Mouse (Mus musculus) MEL (cell line): ENCODE data around the gene Diras1. TPM values are rescaled to one million over a fixed set of nuclear protein-coding genes. Genes with fewer than 3 reads are reported as not detected.
A peak's percentile ranks its signal among the peaks of the same experiment; 100 is the strongest.

Source experiments
- DNase-seq: peaks from one replicate; pipeline ENCODE4 v3.0.0; 2011; ENCODE audit warnings: low read depth, low spot score
- H3K27ac ChIP-seq: 2 replicates; pipeline ENCODE4 v1.5.1; 2012; ENCODE audit warnings: low read depth, mild to moderate bottlenecking, control low read depth, low read length, moderate library complexity; ENCODE audit not compliant: control insufficient read depth
- H3K27me3 ChIP-seq, 2 experiments: fragments of 150-350 bp in 1 of 2; sonication (generic) in 1 of 2; 2 replicates each; pipeline ENCODE4 v1.6.1; 2012; ENCODE audit warnings: low read length in 2 of 2, mild to moderate bottlenecking in 2 of 2, improper control_type of control experiment in 1 of 2, moderate library complexity in 1 of 2; ENCODE audit not compliant: insufficient read depth in 2 of 2, control insufficient read depth in 1 of 2
- H3K36me3 ChIP-seq, 2 experiments: 2 replicates each; pipeline ENCODE4 v1.6.1; 2012 to 2014; ENCODE audit warnings: low read length in 2 of 2, improper control_type of control experiment in 1 of 2, inconsistent platforms in 1 of 2, mild to moderate bottlenecking in 1 of 2; ENCODE audit not compliant: insufficient read depth in 2 of 2, control insufficient read depth in 1 of 2
- H3K4me1 ChIP-seq, 2 experiments: fragments of 150-350 bp in 1 of 2; sonication (generic) in 1 of 2; 2 replicates each; pipeline ENCODE4 v1.6.1; 2012; ENCODE audit warnings: low read length in 2 of 2, improper control_type of control experiment in 1 of 2, mild to moderate bottlenecking in 1 of 2; ENCODE audit not compliant: insufficient read depth in 2 of 2, control insufficient read depth in 1 of 2
- H3K4me3 ChIP-seq, 2 experiments: fragments of 150-350 bp in 1 of 2; sonication (generic) in 1 of 2; 2 replicates each; pipeline ENCODE4 v1.5.1; 2012; ENCODE audit warnings: low read depth in 2 of 2, low read length in 2 of 2, mild to moderate bottlenecking in 2 of 2, moderate library complexity in 2 of 2, control low read depth in 1 of 2, improper control_type of control experiment in 1 of 2; ENCODE audit not compliant: control insufficient read depth in 1 of 2, insufficient read depth in 1 of 2
- H3K79me2 ChIP-seq: 2 replicates; pipeline ENCODE4 v1.6.1; 2012; ENCODE audit warnings: mild to moderate bottlenecking, low read length, moderate library complexity; ENCODE audit not compliant: control insufficient read depth, poor library complexity, insufficient read depth
- H3K9ac ChIP-seq: 2 replicates; pipeline ENCODE4 v1.6.1; 2012; ENCODE audit warnings: low read depth, mild to moderate bottlenecking, control low read depth, low read length, moderate library complexity; ENCODE audit not compliant: control insufficient read depth, poor library complexity, severe bottlenecking
- H3K9me3 ChIP-seq: fragments of 150-350 bp; sonication (generic); replicated peaks from 2 replicates; pipeline ENCODE4 v1.6.1; 2012; ENCODE audit warnings: mild to moderate bottlenecking, low read length, improper control_type of control experiment, moderate library complexity; ENCODE audit not compliant: insufficient read depth
- CHD1 ChIP-seq: IDR thresholded peaks from 2 replicates; pipeline ENCODE4 v1.6.1; 2012; ENCODE audit warnings: low read depth, mild to moderate bottlenecking, inconsistent platforms, low read length, improper control_type of control experiment
- CHD2 ChIP-seq: IDR thresholded peaks from 2 replicates; pipeline ENCODE4 v1.6.1; 2011; ENCODE audit warnings: low read length, improper control_type of control experiment
- CTCF ChIP-seq, 3 experiments: IDR thresholded peaks in 2 of 3; conservative IDR thresholded peaks in 1 of 3; 2 replicates each; pipeline ENCODE4 v1.5.1; 2011 to 2012; ENCODE audit warnings: low read length in 3 of 3, low read depth in 2 of 3, mild to moderate bottlenecking in 2 of 3, improper control_type of control experiment in 1 of 3, inconsistent platforms in 1 of 3, mixed read lengths in 1 of 3, moderate library complexity in 1 of 3; ENCODE audit not compliant: control insufficient read depth in 1 of 3, insufficient read depth in 1 of 3, poor library complexity in 1 of 3, severe bottlenecking in 1 of 3
- ELF1 ChIP-seq: IDR thresholded peaks from 2 replicates; pipeline ENCODE4 v1.6.1; 2014; ENCODE audit warnings: low read depth, mild to moderate bottlenecking, inconsistent platforms, low read length, improper control_type of control experiment, moderate library complexity
- ETS1 ChIP-seq: IDR thresholded peaks from 2 replicates; pipeline ENCODE4 v1.6.1; 2012; ENCODE audit warnings: low read depth, mild to moderate bottlenecking, inconsistent platforms, low read length, improper control_type of control experiment, moderate library complexity
- GABPA ChIP-seq: IDR thresholded peaks from 2 replicates; pipeline ENCODE4 v1.6.1; 2012; ENCODE audit warnings: low read depth, mild to moderate bottlenecking, inconsistent platforms, low read length, improper control_type of control experiment, moderate library complexity
- HCFC1 ChIP-seq: IDR thresholded peaks from 2 replicates; pipeline ENCODE4 v1.6.1; 2012; ENCODE audit warnings: low read depth, mild to moderate bottlenecking, inconsistent platforms, low read length, improper control_type of control experiment, moderate library complexity
- KAT2A ChIP-seq: conservative IDR thresholded peaks from 2 replicates; pipeline ENCODE4 v1.6.1; 2012; ENCODE audit warnings: low read depth, low read length, improper control_type of control experiment, inconsistent platforms
- MAFK ChIP-seq: IDR thresholded peaks from 2 replicates; pipeline ENCODE4 v1.6.1; 2011; ENCODE audit warnings: low read depth, mild to moderate bottlenecking, low read length, improper control_type of control experiment, borderline replicate concordance
- MAX ChIP-seq: IDR thresholded peaks from 2 replicates; pipeline ENCODE4 v1.6.1; 2011; ENCODE audit warnings: low read length, improper control_type of control experiment
- MAZ ChIP-seq: IDR thresholded peaks from 2 replicates; pipeline ENCODE4 v1.6.1; 2012; ENCODE audit warnings: low read depth, mild to moderate bottlenecking, inconsistent platforms, low read length, improper control_type of control experiment
- MEF2A ChIP-seq: IDR thresholded peaks from 2 replicates; pipeline ENCODE4 v1.6.1; 2014; ENCODE audit warnings: low read depth, mild to moderate bottlenecking, inconsistent platforms, low read length, improper control_type of control experiment; ENCODE audit not compliant: poor library complexity, insufficient replicate concordance, severe bottlenecking; ENCODE audit errors: extremely low read depth
- MXI1 ChIP-seq: IDR thresholded peaks from 2 replicates; pipeline ENCODE4 v1.6.1; 2011; ENCODE audit warnings: mild to moderate bottlenecking, low read depth, low read length, improper control_type of control experiment
- MYB ChIP-seq: IDR thresholded peaks from 2 replicates; pipeline ENCODE4 v1.6.1; 2011; ENCODE audit warnings: mild to moderate bottlenecking, low read depth, low read length, improper control_type of control experiment
- MYC ChIP-seq: IDR thresholded peaks from 2 replicates; pipeline ENCODE4 v1.6.1; 2011; ENCODE audit warnings: low read depth, mild to moderate bottlenecking, low read length, improper control_type of control experiment, moderate library complexity
- NELFE ChIP-seq: IDR thresholded peaks from 2 replicates; pipeline ENCODE4 v1.6.1; 2011; ENCODE audit warnings: low read depth, low read length, improper control_type of control experiment
- NRF1 ChIP-seq: IDR thresholded peaks from 2 replicates; pipeline ENCODE4 v1.6.1; 2014; ENCODE audit warnings: low read depth, mild to moderate bottlenecking, inconsistent platforms, low read length, improper control_type of control experiment, moderate library complexity; ENCODE audit not compliant: poor library complexity, insufficient read depth, severe bottlenecking
- POLR2A ChIP-seq, 2 experiments: IDR thresholded peaks; 2 replicates each; pipeline ENCODE4 v1.6.1; 2011 to 2012; ENCODE audit warnings: low read length in 2 of 2, mild to moderate bottlenecking in 2 of 2, control low read depth in 1 of 2, improper control_type of control experiment in 1 of 2, low read depth in 1 of 2, moderate library complexity in 1 of 2; ENCODE audit not compliant: control insufficient read depth in 1 of 2, insufficient read depth in 1 of 2, poor library complexity in 1 of 2
- POLR2AphosphoS5 ChIP-seq: IDR thresholded peaks from 2 replicates; pipeline ENCODE4 v1.6.1; 2012; ENCODE audit warnings: low read depth, borderline replicate concordance, mild to moderate bottlenecking, inconsistent platforms, low read length, moderate library complexity, mixed read lengths
- RAD21 ChIP-seq: IDR thresholded peaks from 2 replicates; pipeline ENCODE4 v1.6.1; 2011; ENCODE audit warnings: mild to moderate bottlenecking, low read depth, low read length, improper control_type of control experiment
- SIN3A ChIP-seq: IDR thresholded peaks from 2 replicates; pipeline ENCODE4 v1.6.1; 2012; ENCODE audit warnings: low read length, improper control_type of control experiment, inconsistent platforms
- SMC3 ChIP-seq: IDR thresholded peaks from 2 replicates; pipeline ENCODE4 v1.6.1; 2011; ENCODE audit warnings: low read depth, low read length, improper control_type of control experiment
- TBP ChIP-seq: IDR thresholded peaks from 2 replicates; pipeline ENCODE4 v1.8.0; 2011; ENCODE audit warnings: low read depth, low read length, improper control_type of control experiment
- TCF12 ChIP-seq: IDR thresholded peaks from 2 replicates; pipeline ENCODE4 v1.6.1; 2014; ENCODE audit warnings: low read depth, mild to moderate bottlenecking, inconsistent platforms, low read length, improper control_type of control experiment, moderate library complexity
- USF1 ChIP-seq: IDR thresholded peaks from 2 replicates; pipeline ENCODE4 v1.6.1; 2014; ENCODE audit warnings: low read depth, mild to moderate bottlenecking, inconsistent platforms, low read length, improper control_type of control experiment, moderate library complexity
- USF2 ChIP-seq, 2 experiments: IDR thresholded peaks; 2 replicates each; pipeline ENCODE4 v1.6.1; 2011 to 2012; ENCODE audit warnings: improper control_type of control experiment in 2 of 2, low read length in 2 of 2, borderline replicate concordance in 1 of 2, inconsistent platforms in 1 of 2, low read depth in 1 of 2, mild to moderate bottlenecking in 1 of 2; ENCODE audit not compliant: insufficient read depth in 1 of 2
- ZC3H11A ChIP-seq: IDR thresholded peaks from 2 replicates; pipeline ENCODE4 v1.6.1; 2012; ENCODE audit warnings: low read depth, mild to moderate bottlenecking, inconsistent platforms, low read length, improper control_type of control experiment
- ZKSCAN1 ChIP-seq: IDR thresholded peaks from 2 replicates; pipeline ENCODE4 v1.6.1; 2012; ENCODE audit warnings: low read depth, mild to moderate bottlenecking, inconsistent platforms, low read length, improper control_type of control experiment, moderate library complexity
- polyA plus RNA-seq, 2 experiments: library from polyadenylated mRNA; stranded (reverse) in 1 of 2; unstranded in 1 of 2; fragments of >175 nt in 1 of 2; fragments of >200 nt in 1 of 2; gene quantifications; 2 replicates each; pipeline versions ENCODE4 v1.2.1 to v1.2.4; 2012; ENCODE audit warnings: low replicate concordance in 2 of 2, low read depth in 1 of 2; ENCODE audit not compliant: insufficient read length in 2 of 2, insufficient read depth in 1 of 2, missing spikeins in 1 of 2
- total RNA-seq: library from RNA; depleted of rRNA; stranded (reverse); fragments of 300-350 nt; gene quantifications from 2 replicates; pipeline ENCODE4 v1.2.3, GENCODE M21; 2012

Gene Diras1
- total and polyA plus RNA-seq, 3 experiments, result 0.04 TPM; not detected in 2

GRCm38 (mm10) chr10:81041458-81042175 is 16.2 kb upstream of the Diras1 start:
- Histone ChIP-seq H3K9me3 (no peaks in the 10 kb centered on the region), H3K79me2 (no peaks in the 10 kb centered on the region; the same call in 1 of the 2 replicates), H3K27me3 (no peaks in the 10 kb centered on the region), H3K4me1 (no peaks in the 10 kb centered on the region), H3K4me3 (no peak overlapping the region), H3K36me3 (no peaks in the 10 kb centered on the region), H3K9ac (no peak overlapping the region), H3K27ac (no peak overlapping the region)
- DNase-seq, result peak; percentile 76
- TF ChIP-seq MAFK (no peak), RAD21 (peak; percentile 63), USF1 (no peak), SMC3 (peak; percentile 65), ZC3H11A (peak; percentile 46), MAX (no peak), MEF2A (no peak), CTCF (IDR thresholded peaks at IDR 0.05 in 2 of 3, conservative IDR thresholded peaks at IDR 0.05 in 1 of 3; ENCODE audit: control insufficient read depth in 1 of 3, insufficient read depth in 1 of 3, low read depth in 2 of 3, low read length in 3 of 3, poor library complexity in 1 of 3, severe bottlenecking in 1 of 3) (peak; percentile 83 to 92 (median 89)), SIN3A (peak; percentile 42; the same call in 1 of the 2 replicates), USF2 (IDR thresholded peaks at IDR 0.05; ENCODE audit: borderline replicate concordance in 1 of 2, insufficient read depth in 1 of 2, low read depth in 1 of 2, low read length in 2 of 2) (no peak), ETS1 (no peak), CHD2 (no peak), MYB (no peak), TBP (0 out of 2 replicates have a peak, but pooled peaks have one; percentile 37)

GRCm38 (mm10) chr10:81036988-81037580 is 11.6 kb upstream of the Diras1 start, which contains the start of gene Slc39a3:
TSS of gene Slc39a3 (minus strand) at chr10:81037426.
- Histone ChIP-seq H3K4me3 (peak within 1 kb of the TSS; percentile 44 to 82), H3K4me1 (no peaks in the 10 kb centered on the region), H3K36me3 (no peaks in the 10 kb centered on the region), H3K27ac (0 out of 2 replicates have a peak within 1 kb of the TSS, but pooled peaks have one; percentile 14), H3K9ac (peak within 1 kb of the TSS; percentile 67), H3K79me2 (no peaks in the 10 kb centered on the region; the same call in 1 of the 2 replicates), H3K9me3 (no peaks in the 10 kb centered on the region), H3K27me3 (no peaks in the 10 kb centered on the region)
- TF ChIP-seq MAZ, result 0 out of 2 replicates have a peak, but pooled peaks have one; percentile 53
- no peak for TF ChIP-seq MAFK
- peak; percentile 96 for TF ChIP-seq MXI1
- TF ChIP-seq TBP, result peak; percentile 76
- peak; percentile 94 for TF ChIP-seq HCFC1
- TF ChIP-seq MEF2A, result no peak
- peak; percentile 65; the same call in 1 of the 2 replicates for TF ChIP-seq KAT2A
- no peak for TF ChIP-seq POLR2AphosphoS5
- TF ChIP-seq MAX, result peak; percentile 39; the same call in 1 of the 2 replicates
- 0 out of 2 replicates have a peak, but pooled peaks have one; percentile 23 for TF ChIP-seq TCF12
- peak; percentile 76; the same call in 1 of the 2 replicates for TF ChIP-seq MYC
- peak; percentile 49 to 59; a peak in 3 of 4 replicates for TF ChIP-seq POLR2A (IDR thresholded peaks at IDR 0.05; ENCODE audit: control insufficient read depth in 1 of 2, insufficient read depth in 1 of 2, low read depth in 1 of 2, low read length in 2 of 2, poor library complexity in 1 of 2)
- TF ChIP-seq CHD1, result no peak
- TF ChIP-seq GABPA, result no peak
- peak; percentile 91 for TF ChIP-seq CHD2
- peak; percentile 75 for TF ChIP-seq ELF1
- peak; percentile 97 for TF ChIP-seq ZKSCAN1
- TF ChIP-seq NELFE, result peak; percentile 46; the same call in 1 of the 2 replicates
- TF ChIP-seq SIN3A, result peak; percentile 100
- 0 out of 2 replicates have a peak, but pooled peaks have one; percentile 14 for TF ChIP-seq NRF1
- DNase-seq, result peak; percentile 99
